Mouse (Mus musculus) lung, adult 2 months (tissue): ENCODE measurements around the gene Elobl.

Experiments
- CTCF ChIP-seq: fragments of 200-500 bp; IDR thresholded peaks from 2 replicates; pipeline ENCODE4 v1.5.1; 2011; ENCODE audit warnings: mild to moderate bottlenecking, low read length, control low read depth; ENCODE audit not compliant: insufficient read depth
- POLR2A ChIP-seq: fragments of 200-500 bp; IDR thresholded peaks from 2 replicates; pipeline ENCODE4 v1.6.1; 2011; ENCODE audit warnings: low read depth, mild to moderate bottlenecking, control low read depth, low read length, borderline replicate concordance; ENCODE audit errors: extremely low read depth

- TF ChIP-seq CTCF: no peak
- TF ChIP-seq POLR2A: no peak
Observed at GRCm38 (mm10) chr11:89012241-89012640, 45.5 kb upstream of the Elobl start.
